Mouse (Mus musculus) CD4-positive, CD25-positive, alpha-beta regulatory T cell, adult 2 months (primary cell): ENCODE results near the gene Ccdc30.

Experiments used
- DNase-seq: peaks from one replicate; pipeline ENCODE4 v3.0.0-alpha.2; 2012; ENCODE audit warnings: low read depth, low spot score

Gene Ccdc30

DNA sequence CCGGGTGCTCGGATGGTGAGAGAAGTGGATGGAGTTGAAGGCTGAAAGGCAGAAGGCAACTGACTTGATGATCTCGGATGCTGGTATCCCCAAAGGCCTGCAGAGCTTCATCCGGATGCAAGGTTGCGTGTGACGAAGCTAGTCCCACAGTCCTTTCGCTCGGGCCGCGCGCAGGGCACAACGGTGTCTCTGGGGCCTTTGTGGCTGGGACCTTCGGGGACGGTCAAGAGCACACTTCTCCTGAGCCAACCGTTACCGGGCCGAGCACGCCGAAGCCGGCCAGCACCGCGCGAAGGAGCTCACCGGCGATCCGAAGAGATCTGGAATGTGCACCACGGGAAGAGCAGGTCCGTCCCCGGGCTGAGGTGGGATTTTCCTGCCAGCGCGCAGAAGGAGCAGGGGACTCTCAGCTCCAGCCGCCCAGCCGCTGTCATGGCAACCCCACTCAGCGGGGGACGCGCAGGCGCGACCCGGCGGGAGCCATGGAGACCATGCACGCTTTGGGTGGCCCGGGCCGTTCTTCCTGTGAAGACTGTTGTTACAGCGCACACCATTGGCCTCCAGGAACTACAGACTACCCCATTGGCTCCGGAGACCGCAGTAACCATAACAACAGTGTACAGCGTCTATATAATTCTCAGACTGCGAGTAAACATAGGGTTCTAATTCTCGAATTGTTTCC, at the start of gene Ccdc30:
Ccdc30 (minus strand) TSS at position 450 of the 682 bp plus-strand sequence.
- peak; percentile 90 for DNase-seq

DNA sequence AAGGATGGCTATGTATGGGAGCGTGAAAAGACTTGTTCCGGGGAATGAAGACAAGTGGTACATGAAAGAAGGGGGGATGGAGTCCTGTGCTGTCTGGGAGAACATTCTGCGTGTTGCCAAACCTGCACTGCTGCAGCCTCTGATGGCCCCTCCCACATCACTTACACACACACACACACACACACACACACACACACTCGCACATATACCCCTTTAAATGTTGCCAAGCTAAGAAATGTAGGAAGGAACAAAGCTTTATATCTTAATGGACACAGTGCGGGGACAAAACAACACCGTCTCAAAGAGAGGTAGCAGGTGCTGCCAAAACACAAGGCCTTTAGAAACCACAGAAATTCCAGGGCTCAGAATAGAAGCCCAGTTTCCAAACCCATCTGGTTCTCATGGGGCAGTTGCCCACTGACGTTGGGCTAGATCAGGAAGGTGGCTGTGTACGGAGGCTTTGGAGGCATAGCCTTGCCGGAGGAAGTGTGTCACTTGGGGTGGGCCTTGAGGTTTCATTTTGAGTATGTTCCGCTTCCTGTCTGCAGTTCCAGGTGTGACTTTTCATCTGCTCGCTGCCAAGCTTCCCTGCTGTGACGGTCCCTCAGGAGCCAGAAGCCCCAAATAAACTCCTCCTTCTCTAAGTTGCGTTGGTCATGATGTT, 48.6 kb upstream of the Ccdc30 start:
- DNase-seq = peak; percentile 76

DNA sequence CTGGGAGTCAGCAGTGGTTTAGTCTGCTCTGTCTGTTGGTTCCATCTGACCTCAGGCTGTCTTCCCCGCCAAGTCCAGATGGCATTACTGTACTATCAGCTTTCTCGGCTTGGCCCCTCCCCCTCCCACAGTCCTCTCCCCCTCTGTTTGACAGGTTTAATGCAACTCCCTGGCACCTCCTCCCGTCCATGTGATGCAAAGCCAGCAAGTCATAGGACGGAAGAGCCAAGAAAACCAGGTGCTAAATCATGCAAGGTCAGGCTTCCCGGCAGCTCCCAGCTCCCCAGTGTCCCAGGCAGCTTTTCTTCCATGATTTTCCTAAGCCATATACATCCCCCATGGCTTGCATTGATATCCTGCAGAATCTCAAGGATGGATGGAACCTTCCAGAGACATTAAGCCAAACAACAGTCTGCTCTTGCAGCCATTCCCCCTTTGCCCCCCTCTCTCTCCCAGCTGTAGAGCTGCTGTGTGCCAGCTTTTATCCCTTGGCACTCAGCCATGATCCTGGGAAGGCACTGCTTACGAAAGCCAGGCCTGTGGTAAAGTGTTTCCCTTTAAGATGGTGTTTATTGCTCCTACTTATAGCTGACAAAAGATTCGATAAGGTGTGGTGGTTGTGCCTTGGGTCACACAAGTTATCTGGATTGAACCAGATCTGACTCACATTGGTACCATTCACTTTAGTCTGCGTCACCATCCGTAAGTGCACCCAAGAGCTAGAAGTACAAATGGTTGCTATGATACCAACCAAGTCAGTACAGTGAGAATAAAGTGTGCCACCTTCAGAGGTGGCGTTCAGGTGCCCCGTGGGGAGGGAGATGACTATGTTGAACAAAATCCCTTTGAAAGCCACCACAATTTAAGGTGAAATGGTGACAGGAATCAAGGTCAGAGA, 47.8 kb upstream of the Ccdc30 start:
- peak; percentile 3 for DNase-seq

DNA sequence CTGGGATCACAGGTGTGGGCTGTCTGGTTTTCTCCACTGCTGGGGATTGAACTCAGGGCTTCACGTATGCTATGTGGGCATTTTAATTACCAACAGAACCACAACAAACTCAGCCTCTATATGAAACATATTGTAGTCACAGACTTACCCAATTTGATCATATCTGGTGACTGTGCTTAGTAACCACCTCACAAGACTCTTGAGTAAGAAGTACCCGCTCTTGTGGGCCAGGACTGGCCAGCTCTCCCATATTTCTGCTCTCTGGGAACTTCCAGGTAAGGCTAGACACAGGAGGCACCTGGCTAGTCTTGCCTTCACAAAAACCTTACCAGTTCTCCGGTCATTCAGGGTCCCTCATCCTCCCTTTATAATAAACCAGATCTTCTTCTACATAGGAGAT, 47.1 kb upstream of the Ccdc30 start:
- DNase-seq = no peak

DNA sequence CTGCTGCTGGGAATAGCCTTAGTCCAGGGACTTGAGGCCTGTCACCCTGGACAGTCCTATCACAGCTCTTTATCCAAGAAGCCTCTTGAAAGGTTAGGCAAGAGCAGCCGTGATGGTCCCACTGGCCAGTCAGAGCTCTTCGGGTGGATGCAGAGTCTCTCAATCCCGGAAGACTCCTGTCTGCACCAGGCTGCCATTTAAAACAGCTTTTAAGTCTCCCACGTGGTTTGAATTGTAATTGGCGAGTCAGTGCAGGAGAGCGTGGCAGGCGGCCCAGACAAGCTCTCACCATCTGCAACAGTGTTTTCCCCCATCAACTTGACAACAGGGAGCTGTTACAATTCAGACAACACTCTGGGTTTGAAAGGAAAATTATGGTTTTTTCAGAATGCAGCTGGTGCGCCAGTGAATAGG, 45.4 kb upstream of the Ccdc30 start:
- no peak for DNase-seq

DNA sequence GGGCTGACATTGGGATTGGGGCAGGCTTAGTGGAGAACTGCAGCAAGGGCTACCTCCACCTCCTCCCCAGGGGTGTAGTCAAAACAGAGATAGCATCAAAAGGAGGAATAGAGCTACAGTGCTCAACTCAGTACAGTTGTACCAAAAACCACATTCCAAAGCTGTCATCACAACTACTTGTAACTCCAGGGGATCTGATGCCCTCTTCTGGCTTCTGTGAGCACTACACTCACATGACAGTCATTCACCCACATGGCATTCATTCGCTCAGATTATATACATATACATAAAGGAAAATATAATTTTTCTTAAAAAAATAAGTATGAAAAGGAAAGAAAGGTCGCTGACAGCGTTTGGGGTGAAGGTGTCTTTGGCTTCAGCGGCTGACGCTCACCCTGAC, 45.0 kb upstream of the Ccdc30 start:
- peak; percentile 41 for DNase-seq

DNA sequence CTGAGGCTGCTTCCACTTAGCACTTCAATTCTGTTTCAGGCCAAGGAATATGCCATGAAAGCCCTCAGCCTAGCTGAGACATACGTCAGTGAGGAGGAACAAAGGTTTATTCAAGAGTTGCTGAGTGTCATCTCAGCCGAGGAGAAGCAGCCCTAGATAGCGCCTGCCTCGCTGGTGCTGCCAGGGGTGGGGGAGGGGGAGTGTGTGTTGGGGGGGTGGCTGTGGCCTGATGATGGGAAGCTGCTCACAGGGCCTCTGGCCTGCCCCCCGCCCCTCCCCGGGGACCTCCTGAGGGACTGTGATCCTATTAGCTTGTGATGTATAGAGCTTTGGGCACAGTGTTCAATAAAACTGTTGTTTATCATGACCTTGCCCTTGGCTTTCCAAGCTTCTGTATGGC, 38.2 kb upstream of the Ccdc30 start:
- DNase-seq = no peak

DNA sequence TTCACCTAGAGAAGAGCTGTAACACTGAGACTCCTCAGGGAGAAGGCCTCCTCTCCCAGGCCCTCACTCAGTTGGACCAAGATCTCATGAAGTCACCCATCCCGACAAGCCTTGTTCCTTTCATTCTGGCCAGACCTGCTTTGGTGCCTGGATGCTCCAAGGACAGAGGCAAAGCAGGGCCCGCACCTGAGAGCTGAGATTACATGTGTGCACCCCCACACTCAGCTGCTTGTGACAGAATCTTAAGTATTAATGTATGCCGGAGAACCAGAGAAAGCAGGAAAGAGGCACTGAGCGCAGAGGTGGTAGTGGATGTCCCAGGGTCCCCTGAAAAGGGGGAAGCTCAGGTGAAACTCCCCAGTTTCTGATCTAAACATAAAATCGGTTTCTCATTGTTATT, 37.8 kb upstream of the Ccdc30 start:
- DNase-seq = no peak

DNA sequence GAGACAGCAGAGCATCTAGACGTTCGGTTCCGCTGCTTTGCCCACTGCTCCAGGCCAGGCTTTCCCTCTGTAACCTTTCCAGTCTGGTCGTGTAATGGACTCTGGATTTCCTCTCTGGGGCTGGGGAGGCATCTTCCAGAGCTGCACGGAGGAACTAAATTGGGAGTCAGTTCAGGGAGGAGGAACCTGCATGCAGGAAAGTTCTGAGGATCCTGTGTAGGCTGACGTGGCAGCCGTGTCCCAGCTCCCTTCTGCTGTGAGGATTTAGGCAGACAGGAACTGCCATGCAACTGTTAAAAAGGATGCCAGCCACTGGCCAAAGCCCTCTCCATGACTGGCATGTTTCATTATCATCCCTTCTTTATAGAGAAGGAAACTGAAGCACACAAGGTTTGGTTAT, 35.1 kb upstream of the Ccdc30 start:
- DNase-seq = no peak

DNA sequence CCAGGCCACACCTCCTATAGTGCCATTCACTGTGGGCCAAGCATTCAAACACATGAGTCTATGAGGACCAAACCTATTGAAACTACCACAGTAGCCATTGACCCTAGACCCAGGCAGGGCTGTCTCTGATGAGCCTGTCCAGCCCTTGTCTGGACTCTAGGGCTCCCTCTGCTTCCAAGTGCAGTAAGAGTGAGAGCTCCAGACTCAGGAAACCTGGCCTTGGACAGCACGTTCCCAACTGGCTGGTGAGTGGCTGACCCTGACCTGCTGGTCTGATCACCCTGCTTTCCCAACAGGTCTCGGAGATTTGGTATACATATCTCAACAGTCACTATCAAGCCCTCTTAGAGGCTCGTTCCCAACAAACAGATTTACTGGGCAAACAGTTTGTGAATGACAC, 32.5 kb upstream of the Ccdc30 start:
- no peak for DNase-seq

DNA sequence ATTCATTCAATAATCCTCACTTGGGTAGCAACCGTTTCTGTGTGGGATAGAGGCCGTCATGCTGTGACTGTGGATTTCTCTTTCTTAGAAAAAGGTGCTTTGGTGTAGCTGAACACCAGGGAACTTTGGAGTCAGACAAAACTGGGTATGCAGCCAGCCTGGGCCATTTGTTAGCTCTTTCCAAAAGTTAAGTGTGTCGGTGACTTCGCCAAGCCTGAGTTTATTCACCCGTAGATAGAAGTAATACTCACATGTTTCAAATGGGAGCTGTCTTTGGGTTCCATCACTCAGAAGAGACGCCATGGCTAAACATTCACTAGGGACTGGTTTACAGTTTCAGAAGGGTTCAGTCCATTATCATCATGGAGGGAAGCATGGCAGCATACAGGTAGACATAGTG, 31.9 kb upstream of the Ccdc30 start:
- no peak for DNase-seq

DNA sequence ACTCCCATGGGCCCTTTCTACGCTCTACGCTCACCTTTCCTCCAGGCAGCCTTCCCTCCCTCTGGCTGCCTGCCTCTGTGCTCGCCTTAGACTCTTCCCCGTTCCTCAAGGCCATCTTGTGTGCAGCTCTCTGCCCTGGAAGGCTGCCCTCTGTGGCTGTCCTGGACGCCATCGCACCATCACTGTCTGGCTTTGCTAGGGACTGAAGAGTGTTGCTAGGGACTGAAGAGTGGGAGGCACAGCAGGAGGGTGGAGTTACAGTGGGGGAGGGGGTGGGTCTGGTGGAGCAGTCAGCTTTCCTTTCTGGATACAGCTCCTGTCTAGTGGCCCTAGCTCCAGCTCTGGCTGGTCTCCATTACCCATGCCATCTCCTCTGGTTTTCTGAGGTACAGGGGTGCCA, 27.2 kb upstream of the Ccdc30 start:
- no peak for DNase-seq

DNA sequence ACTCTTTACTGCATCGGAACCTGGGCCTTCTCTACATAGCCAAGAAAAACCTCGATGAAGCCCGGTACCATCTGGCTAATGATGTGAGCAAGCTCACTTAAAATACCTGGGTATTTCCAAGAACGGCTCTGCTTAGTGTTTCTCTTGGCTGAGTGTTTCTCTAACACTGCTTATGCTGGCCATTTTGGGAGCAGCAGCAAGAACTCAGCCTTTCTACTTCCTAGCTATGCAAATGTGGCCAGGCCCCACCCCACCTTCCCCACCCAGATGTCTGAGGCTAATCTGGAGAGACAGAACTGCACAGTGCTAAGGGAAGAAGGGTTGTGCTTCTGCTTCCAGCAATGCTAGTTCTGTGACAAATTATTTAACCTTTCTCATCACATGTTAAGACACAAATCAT, 26.5 kb upstream of the Ccdc30 start:
- DNase-seq = no peak

DNA sequence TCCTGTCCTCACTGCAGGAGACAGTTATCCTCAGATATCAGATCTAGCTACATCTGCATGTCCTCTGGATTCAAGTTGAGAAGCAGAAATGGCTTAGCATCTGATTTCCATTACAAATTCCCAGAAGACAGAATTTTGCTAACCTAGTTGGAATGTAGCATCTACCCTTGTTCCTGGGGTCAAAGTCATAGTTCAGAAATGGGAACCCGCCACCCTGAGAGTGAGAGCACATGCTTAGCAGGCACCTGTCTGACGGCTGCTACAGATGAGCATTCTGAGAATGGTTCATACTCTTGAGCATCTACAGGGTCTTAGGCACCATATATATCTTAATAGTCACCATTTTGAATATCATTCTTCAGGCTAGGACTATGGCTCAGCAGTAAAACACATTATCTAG, 22.6 kb upstream of the Ccdc30 start:
- no peak for DNase-seq

DNA sequence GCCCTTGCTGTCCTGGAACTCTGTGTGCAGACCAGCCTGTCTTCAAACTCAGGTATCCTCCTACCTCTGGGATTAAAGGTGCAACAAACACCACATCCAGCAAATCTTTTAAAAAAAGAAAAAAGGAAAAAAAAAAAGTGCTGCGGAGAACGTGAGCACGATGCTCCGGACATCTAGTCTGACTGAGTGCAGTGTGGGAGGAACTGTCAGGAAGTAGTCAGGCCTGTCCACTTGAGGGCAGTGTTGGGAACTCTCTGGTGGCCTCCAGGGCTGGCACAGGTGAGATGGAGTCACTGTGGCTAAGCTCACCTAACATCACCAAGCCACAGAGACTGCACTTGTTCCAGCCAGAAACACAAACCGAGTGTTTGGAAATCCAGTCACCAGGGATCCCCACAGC, 15.4 kb upstream of the Ccdc30 start:
- peak; percentile 71 for DNase-seq

DNA sequence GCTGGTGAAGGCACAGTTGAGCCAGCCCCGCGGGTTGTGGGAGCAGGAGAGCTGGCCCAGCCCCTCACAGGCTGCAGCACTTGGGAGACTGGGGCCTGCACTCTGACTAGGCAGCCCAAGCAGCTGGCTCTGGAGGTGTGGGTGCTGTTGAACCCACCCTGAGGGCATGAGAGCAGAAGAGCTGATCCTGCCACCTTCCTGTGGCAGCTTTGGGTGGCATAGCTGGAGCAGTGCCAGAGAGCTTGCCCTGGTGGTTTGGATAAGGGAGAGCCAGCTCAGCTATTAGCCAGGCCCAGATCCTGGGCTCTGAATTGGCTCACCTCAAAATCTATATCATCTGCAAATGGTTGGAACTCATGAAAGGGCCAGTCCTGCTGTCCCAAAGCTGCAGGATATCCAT, 12.4 kb upstream of the Ccdc30 start:
- DNase-seq = no peak

DNA sequence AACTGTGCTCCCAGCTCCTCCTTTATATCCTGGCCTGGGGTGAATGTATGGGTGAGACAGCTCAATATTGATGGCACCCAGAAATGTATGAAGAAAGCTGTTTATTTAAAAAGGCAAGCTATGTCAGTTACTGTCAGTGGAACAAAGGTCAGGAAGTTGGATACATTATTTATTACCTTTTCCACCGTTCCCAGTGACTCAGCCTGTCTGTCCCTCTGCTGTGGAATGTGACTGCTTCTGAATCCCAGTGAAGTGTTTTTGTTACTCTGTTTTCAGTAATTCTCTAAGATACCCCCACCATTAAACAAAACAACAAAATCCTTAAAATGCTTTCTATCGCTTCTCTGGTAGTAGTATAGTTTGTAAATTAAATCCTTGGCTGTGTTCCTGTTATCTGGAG, 10.3 kb upstream of the Ccdc30 start:
- DNase-seq = no peak

DNA sequence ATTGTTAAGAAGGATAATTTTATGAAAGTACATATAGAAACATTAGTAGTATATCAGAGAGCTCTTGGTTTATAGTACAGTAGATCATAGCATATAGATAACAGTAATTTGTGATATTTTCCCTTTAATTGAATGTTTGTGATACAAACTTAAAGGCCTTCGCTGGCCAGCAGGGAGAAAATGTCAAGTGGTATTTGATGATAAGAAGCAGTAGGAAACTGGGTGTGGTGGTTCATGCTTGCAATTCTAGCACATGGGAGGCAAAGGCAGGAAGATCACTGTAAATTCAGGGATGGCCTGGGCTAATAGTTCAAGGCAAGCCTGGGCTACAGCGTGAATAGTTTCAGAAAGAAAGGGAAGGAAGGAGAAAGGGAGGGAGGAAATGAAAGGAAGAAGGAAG, 9.8 kb upstream of the Ccdc30 start:
- no peak for DNase-seq

DNA sequence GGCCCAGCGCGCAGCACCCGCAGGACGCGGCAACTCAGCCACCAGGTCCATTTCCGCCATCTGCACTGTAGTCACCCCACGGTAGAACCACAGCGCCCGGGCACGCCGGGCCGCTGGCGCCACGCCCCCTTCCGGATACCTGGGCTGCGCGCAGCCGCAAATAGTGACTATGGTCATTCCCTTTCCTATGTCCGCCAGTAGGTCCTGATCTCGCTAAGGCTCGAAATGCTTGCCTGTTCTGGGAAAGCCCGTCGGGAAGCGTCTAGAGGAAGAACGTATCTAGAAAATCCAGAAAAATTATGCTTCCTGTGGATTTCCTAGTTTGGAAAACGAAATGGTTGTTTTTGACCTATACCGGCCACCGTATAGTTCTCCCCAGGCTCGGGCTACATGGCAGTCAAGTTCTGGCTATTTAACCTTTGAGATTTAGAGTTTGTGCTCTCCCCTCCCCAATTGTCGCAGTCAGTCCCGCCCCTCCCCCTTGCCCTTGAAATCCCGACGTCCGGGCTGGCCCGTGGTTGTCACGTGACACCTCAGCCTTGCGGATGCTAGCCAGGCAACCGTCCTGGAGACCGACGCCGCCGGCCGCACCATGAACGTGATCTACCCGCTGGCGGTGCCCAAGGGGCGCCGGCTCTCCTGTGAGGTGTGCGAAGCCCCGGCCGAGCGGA, 7.1 kb upstream of the Ccdc30 start, which contains the start of the genes Ppcs and Zmynd12:
Ppcs (minus strand) TSS at position 127 of the 671 bp plus-strand sequence.
Zmynd12 (plus strand) TSS at position 521 of the 671 bp plus-strand sequence.
- DNase-seq = peak; percentile 92

DNA sequence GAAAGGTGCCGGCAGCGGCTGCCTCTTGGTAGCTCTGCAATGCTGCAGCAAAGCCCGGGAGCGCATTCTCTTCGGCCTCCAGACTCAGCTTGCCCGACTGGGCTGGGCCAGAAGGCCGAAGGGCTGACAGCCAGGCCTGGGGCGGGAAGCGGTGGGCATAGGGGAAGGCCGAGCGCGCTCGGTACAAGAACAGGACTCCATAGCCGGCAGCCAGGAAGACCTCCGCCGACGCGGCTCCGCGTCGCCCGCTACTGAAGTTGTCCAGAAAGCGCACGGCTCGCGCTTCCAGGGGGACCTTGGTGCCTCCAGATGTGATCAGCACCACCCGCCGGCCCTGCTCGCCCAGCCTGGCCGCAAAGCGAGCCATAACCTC, 6.6 kb upstream of the Ccdc30 start:
- DNase-seq = no peak

DNA sequence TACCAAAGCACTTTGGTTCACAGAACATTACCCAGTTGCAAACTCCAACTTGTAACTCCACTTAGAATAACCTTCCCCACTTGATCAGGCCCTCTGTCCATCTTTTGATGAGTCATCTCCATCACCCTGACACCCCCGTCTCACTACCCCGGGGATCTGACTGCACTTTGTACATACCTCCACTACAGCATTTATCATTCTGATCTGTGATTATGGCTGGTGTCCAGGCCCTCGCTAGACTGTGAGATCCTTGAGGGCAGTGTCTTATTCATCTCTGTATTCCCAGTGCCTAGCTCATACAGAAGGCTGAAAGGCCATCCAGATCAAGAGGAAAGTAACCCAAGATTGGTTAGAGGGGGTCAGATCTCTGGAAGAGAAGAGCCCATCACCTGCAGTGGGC, 5.9 kb upstream of the Ccdc30 start:
- DNase-seq = no peak

DNA sequence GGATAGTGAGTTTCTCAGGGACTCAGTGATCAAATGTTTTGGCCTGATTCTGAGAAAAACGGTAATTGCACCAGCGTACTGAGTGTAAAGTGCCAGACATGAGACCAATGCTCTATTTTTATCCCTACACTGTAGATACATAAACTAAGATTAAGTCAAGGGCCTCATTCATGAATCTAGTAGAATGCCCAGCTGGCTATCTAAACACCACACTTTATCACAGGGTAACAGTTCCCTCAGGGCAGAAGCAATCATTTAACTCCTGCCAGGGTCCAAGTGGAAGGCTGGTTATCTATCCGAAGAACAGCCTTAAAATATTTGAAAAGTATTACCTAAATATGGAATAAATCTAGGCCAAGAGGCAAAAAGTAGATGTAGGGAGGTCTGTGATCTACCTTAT, 2.6 kb upstream of the Ccdc30 start:
- no peak for DNase-seq
